Mouse (Mus musculus): Measurements from ENCODE around the gene Coro1c.

The Coro1c gene

GRCm38 (mm10) chr5:113855696-113856095, 52.9 kb downstream of the Coro1c start:
- DNase-seq (ENCODE audit: low read depth, low spot score), result no peak

- DNase-seq (ENCODE audit: low read depth, low spot score), result no peak
Observed at GRCm38 (mm10) chr5:113855117-113855516, 53.4 kb downstream of the Coro1c start.

DNA sequence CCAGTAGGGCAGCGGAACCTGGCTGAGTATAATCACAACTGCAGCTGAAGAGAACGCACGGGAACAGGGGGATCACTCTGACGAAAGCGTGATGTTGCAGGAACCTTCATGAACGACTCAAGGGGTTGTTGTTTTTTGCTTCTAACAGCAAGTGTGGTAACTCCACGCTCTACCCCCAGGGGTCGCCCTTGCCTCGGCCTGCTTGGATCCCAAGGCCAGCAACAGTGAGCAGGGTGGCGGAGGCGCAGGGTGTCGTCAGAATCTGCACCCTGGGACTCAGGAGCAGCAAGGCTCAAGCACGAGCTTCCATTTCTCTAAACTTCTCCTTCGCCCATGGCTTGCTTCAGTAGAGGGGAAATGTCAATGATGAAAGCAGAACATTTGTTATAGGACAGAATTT, 54.1 kb downstream of the Coro1c start:
- peak; percentile 82 for DNase-seq (ENCODE audit: low read depth, low spot score)

GRCm38 (mm10) chr5:113853541-113853940, 55.0 kb downstream of the Coro1c start:
- DNase-seq (ENCODE audit: low read depth, low spot score), result no peak

- no peak for DNase-seq (ENCODE audit: low read depth, low spot score)
Observed at GRCm38 (mm10) chr5:113852463-113852862, 56.1 kb downstream of the Coro1c start.

- DNase-seq (ENCODE audit: low read depth, low spot score), result no peak
Observed at GRCm38 (mm10) chr5:113850680-113851230, 57.8 kb downstream of the Coro1c start.

DNA sequence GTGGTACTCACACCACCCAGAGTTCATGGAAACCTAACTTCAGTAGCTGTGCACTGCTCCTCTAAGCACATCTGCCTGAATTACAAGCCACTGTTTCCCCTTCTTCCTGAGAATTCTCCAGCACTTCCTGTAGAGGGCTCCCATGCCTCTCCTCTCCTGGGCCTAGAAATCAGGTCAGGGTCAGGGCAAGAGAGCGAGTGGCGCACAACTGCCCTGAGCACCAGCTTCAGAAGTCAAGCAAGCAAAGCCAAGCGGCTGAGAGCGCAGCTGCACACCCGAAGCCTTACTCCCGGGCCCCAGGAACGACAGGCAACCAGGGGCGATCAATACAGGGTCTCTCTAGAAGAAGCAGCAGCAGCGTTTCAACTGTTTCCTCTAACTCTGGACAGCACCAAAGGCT, 60.9 kb downstream of the Coro1c start:
- no peak for DNase-seq (ENCODE audit: low read depth, low spot score)

DNA sequence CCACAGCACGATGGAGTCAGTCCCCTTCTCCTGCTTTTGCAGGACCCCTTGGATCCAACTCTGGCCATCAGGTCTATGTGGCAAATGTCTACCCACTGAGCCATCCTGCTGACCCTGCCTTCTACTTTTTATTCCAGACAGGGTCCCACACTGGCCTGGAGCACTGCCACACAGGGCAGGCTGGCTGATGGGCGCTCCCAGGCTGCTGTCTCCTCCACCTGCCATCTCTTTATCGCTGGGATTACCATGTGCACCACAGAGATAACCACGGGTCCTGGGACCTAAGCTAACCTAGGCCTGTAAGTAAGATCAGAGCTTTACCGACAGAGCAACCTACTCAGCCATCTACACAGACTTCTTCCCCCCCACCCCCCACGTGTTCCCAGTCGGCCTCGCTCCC, 61.9 kb downstream of the Coro1c start:
- no peak for DNase-seq (ENCODE audit: low read depth, low spot score)

- no peak for DNase-seq (ENCODE audit: low read depth, low spot score)
Observed at GRCm38 (mm10) chr5:113845627-113846026, 62.9 kb downstream of the Coro1c start.

DNA sequence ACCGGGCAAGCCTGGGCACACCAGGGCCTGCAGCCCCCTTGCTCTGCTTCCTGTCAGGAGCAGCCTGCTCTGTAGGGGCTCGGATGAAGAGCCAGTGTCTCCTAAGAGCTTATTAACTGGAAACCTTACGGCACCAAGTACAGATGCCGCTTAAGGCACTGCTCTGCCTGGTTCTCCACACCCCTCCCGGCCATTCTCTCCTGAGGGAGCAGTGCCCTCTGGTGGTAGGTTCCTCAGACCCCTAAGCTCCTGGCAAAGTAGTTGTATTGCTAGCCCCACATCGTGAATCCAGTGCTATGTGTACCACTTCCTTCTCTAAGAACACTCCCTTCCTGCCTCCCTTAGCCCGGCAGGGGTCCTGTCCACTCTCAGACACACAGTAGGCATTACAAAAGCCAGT, 63.8 kb downstream of the Coro1c start:
- peak; percentile 62 for DNase-seq (ENCODE audit: low read depth, low spot score)

GRCm38 (mm10) chr5:113844106-113844505, 64.5 kb downstream of the Coro1c start:
- DNase-seq (ENCODE audit: low read depth, low spot score), result no peak

- no peak for DNase-seq (ENCODE audit: low read depth, low spot score)
Observed at GRCm38 (mm10) chr5:113842906-113843305, 65.7 kb downstream of the Coro1c start.

DNA sequence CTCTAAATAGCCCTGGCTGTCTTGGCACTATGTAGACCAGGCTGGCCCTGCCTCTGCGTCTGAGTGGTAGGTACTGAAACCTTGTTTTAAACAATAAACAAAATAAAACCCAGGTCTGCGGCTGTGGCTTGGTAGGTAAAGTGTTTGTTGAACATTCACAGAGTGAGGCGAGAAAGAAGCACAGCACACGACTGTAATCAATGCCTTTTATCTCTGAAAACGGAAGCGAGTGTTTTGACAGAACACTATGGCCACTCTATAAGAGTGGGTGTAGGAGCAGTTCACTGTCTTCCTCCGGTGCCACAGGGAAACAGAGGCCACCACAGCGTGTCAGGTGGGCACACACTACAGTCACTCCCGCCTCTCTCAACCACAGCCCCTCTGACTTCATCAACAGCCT, 66.3 kb downstream of the Coro1c start:
- no peak for DNase-seq (ENCODE audit: low read depth, low spot score)

GRCm38 (mm10) chr5:113841243-113842225, 67.0 kb downstream of the Coro1c start:
- DNase-seq (ENCODE audit: low read depth, low spot score), result no peak

DNA sequence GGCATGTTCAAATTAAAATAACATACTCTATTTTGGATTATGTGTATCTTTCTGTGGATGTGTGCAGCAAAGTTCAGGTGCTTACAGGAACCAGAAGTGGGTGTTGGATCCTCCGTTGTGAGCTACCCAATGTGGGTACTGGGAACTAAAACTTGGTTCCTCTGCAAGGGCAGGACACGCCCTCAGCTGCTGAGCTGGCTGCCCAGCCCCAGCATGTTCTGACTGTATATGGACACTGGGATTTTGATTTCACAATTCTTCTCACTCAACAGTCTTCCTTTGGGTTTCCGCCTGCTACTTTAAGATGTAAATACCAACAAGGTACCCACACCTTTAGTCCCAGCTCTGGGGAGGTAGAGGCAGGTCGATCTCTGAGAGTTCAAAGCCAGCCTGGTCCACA, 68.1 kb downstream of the Coro1c start:
- DNase-seq (ENCODE audit: low read depth, low spot score), result no peak

GRCm38 (mm10) chr5:113836961-113837360, 71.6 kb downstream of the Coro1c start:
- no peak for DNase-seq (ENCODE audit: low read depth, low spot score)

- DNase-seq (ENCODE audit: low read depth, low spot score), result no peak
Observed at GRCm38 (mm10) chr5:113833316-113833947, 75.1 kb downstream of the Coro1c start.

GRCm38 (mm10) chr5:113832490-113832901, 76.1 kb downstream of the Coro1c start, which contains the start of gene Selplg:
TSS of gene Selplg (minus strand) at chr5:113832644.
- DNase-seq (ENCODE audit: low read depth, low spot score), result no peak

DNA sequence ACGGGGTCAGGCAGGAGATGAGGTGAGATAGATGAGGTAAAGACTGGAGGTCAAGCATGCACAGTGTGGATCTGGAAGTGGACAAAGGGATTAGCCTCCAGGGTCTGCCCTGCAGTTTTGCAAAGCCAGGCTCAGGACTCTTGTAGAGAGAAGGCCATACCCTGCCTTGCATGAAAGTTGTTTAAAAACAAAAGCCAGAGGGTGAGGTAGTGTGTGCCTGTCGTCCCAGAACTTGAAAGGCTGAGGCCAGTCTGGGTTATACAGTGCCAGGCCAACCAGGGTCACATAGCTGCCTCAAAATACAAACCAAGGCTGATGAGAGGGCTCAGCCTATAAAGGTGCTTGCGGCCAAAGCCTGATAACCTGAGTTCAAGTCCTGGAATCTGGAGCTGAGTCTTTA, 76.8 kb downstream of the Coro1c start:
- DNase-seq (ENCODE audit: low read depth, low spot score), result no peak

DNA sequence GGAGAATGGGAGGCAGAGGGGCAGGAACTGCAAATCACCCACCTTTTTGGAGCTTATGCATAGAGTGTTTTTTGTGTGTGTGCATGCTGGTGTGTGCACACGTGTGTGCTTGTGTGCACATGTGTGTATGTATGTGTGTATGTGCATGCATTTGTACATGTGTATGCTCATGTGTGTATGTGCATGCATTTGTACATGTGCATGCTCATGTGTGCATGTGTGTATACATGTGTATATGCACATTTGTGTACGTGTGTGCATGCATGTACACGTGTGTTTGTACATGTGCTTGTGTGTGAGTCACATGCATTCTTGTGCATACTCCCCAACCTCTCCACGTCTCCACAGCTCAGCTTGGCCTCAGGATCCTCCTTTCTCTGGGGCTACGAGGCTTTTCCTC, 77.8 kb downstream of the Coro1c start:
- no peak for DNase-seq (ENCODE audit: low read depth, low spot score)

- DNase-seq (ENCODE audit: low read depth, low spot score), result no peak
Observed at GRCm38 (mm10) chr5:113830292-113830643, 78.3 kb downstream of the Coro1c start.

- no peak for DNase-seq (ENCODE audit: low read depth, low spot score)
Observed at GRCm38 (mm10) chr5:113829566-113830291, 78.8 kb downstream of the Coro1c start.

Data from mesoderm, embryonic 11.5 days (tissue).